Mouse (Mus musculus) ES-Bruce4 (cell line): Measurements from ENCODE around the gene Baiap2.

Source experiments
- EP300 ChIP-seq: IDR thresholded peaks from 2 replicates; pipeline ENCODE4 v1.6.1; 2011; ENCODE audit warnings: low read depth, low read length; ENCODE audit not compliant: insufficient read depth
- POLR2A ChIP-seq: IDR thresholded peaks from one replicate; pipeline ENCODE4 v1.8.1; 2011; ENCODE audit warnings: low read length; ENCODE audit not compliant: insufficient read depth

DNA sequence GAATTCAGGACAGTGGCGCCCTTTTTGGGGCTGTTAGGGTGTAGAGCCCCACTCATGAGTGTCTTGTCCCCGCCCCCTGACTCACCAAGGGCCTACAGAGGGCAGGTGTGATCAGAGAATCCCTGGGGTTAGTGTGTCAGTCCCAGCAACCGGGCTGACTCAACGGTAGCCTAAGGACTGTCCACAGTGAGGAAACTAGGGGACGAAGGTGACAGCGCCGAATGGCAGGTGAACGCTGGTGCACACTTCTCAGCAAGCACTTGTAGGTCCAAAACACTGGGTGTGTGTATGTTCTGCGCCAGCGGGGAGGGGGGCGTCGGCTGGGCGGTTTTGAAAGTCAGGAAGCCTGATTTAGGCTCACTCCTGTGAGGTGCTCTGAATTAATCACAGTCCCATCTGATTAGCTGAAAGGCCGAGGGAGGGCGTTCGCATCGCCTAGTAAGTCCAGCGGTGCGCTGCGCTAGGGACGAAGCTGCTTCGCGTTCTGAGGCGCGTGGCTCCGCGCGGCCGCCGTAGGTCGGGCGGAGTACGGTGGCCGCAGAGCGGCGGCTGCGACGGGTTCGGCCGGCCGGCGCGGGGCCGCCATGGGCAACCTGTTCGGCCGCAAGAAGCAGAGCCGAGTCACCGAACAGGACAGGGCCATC, 29.1 kb upstream of the Baiap2 start, which contains the start of gene Chmp6:
- TF ChIP-seq EP300 (no peak), POLR2A (no peak)
